Mouse (Mus musculus): ENCODE measurements around the gene Hlcs. TPM values are rescaled to one million over a fixed set of nuclear protein-coding genes. Genes with fewer than 3 reads are reported as not detected.
A peak's percentile ranks its signal among the peaks of the same experiment; 100 is the strongest.

The Hlcs gene
- polyA plus RNA-seq, 1 experiment: 3.5 TPM

DNA sequence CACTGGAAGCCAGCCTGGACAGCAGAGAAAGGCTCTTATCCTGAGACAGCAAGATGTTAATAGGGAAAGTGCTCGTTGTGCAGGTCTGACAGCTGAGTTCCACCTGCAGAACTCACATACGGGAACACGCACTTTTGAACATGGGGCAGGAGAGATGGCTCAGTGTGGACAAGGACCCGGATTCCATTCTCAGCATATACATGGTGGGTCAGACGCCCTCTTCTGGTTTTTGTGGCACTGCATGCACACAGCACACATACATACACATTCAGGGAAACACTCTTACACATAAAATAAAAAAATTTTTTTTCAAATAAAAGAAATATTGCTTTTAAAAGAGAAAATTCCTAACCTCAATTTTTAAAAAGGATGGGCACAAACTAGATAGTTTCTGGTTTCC lies 11.7 kb downstream of the Hlcs start:
- no peak overlapping the region for H3K27ac ChIP-seq (ENCODE audit: control insufficient read depth, insufficient read depth, low read depth, low read length)
- H3K36me3 ChIP-seq (ENCODE audit: control insufficient read depth, insufficient read depth, low read length): no peaks in the 10 kb centered on the region
- no peaks in the 10 kb centered on the region for H3K27me3 ChIP-seq (ENCODE audit: control insufficient read depth, insufficient read depth, low read length)
- TF ChIP-seq CTCF (IDR thresholded peaks at IDR 0.05; ENCODE audit: control insufficient read depth, insufficient read depth, insufficient replicate concordance, low read depth, low read length) (no peak), POLR2A (IDR thresholded peaks at IDR 0.05; ENCODE audit: control insufficient read depth, low read depth, low read length) (no peak)
- H3K4me3 ChIP-seq (ENCODE audit: control insufficient read depth, low read depth, low read length): no peak overlapping the region
- peaks cover 5% of the 10 kb centered on the region for H3K4me1 ChIP-seq (ENCODE audit: control insufficient read depth, insufficient read depth, low read length)

- H3K36me3 ChIP-seq (ENCODE audit: control insufficient read depth, insufficient read depth, low read length): no peaks in the 10 kb centered on the region
- H3K4me3 ChIP-seq (ENCODE audit: control insufficient read depth, low read depth, low read length): no peak overlapping the region
- peaks cover 5% of the 10 kb centered on the region for H3K4me1 ChIP-seq (ENCODE audit: control insufficient read depth, insufficient read depth, low read length)
- no peak overlapping the region for H3K27ac ChIP-seq (ENCODE audit: control insufficient read depth, insufficient read depth, low read depth, low read length)
- TF ChIP-seq POLR2A (IDR thresholded peaks at IDR 0.05; ENCODE audit: control insufficient read depth, low read depth, low read length) (no peak), CTCF (IDR thresholded peaks at IDR 0.05; ENCODE audit: control insufficient read depth, insufficient read depth, insufficient replicate concordance, low read depth, low read length) (no peak)
- no peaks in the 10 kb centered on the region for H3K27me3 ChIP-seq (ENCODE audit: control insufficient read depth, insufficient read depth, low read length)
These were observed 12.2 kb downstream of the Hlcs start for GRCm38 (mm10) chr16:94301194-94301593.

DNA sequence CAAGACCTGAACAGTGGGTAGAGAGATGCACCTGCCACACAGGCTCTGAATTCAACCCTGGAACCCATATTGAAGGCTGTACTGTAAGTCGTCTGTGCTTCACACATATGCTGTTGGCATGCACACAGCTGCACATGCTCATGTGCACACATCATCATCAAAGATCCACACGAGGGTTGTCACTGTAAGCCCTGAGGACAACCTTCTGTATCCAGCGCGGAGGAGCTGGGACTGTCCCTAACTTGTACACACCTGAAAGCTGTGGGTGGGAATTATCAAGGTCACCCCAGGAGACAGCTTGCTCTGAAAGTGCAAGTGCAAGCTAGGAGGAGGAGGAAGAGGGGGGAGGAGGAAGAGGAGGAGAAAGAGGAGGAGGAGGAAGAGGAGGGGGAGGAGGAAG lies 14.2 kb downstream of the Hlcs start:
- Histone ChIP-seq H3K4me3 (ENCODE audit: control insufficient read depth, low read depth, low read length) (no peak overlapping the region), H3K36me3 (ENCODE audit: control insufficient read depth, insufficient read depth, low read length) (no peaks in the 10 kb centered on the region), H3K27ac (ENCODE audit: control insufficient read depth, insufficient read depth, low read depth, low read length) (no peak overlapping the region), H3K4me1 (ENCODE audit: control insufficient read depth, insufficient read depth, low read length) (peaks cover 5% of the 10 kb centered on the region), H3K27me3 (ENCODE audit: control insufficient read depth, insufficient read depth, low read length) (no peaks in the 10 kb centered on the region)
- TF ChIP-seq CTCF (IDR thresholded peaks at IDR 0.05; ENCODE audit: control insufficient read depth, insufficient read depth, insufficient replicate concordance, low read depth, low read length) (no peak), POLR2A (IDR thresholded peaks at IDR 0.05; ENCODE audit: control insufficient read depth, low read depth, low read length) (no peak)

- no peak overlapping the region for H3K27ac ChIP-seq (ENCODE audit: control insufficient read depth, insufficient read depth, low read depth, low read length)
- TF ChIP-seq POLR2A (IDR thresholded peaks at IDR 0.05; ENCODE audit: control insufficient read depth, low read depth, low read length) (no peak), CTCF (IDR thresholded peaks at IDR 0.05; ENCODE audit: control insufficient read depth, insufficient read depth, insufficient replicate concordance, low read depth, low read length) (no peak)
- H3K27me3 ChIP-seq (ENCODE audit: control insufficient read depth, insufficient read depth, low read length): no peaks in the 10 kb centered on the region
- H3K4me3 ChIP-seq (ENCODE audit: control insufficient read depth, low read depth, low read length): no peak overlapping the region
- no peaks in the 10 kb centered on the region for H3K36me3 ChIP-seq (ENCODE audit: control insufficient read depth, insufficient read depth, low read length)
- H3K4me1 ChIP-seq (ENCODE audit: control insufficient read depth, insufficient read depth, low read length): peaks cover 3% of the 10 kb centered on the region
These were observed 15.3 kb downstream of the Hlcs start for GRCm38 (mm10) chr16:94298081-94298480.

GRCm38 (mm10) chr16:94291141-94291540 lies 22.2 kb downstream of the Hlcs start:
- H3K36me3 ChIP-seq (ENCODE audit: control insufficient read depth, insufficient read depth, low read length): no peaks in the 10 kb centered on the region
- H3K27me3 ChIP-seq (ENCODE audit: control insufficient read depth, insufficient read depth, low read length): no peaks in the 10 kb centered on the region
- H3K27ac ChIP-seq (ENCODE audit: control insufficient read depth, insufficient read depth, low read depth, low read length): no peak overlapping the region
- no peak overlapping the region for H3K4me3 ChIP-seq (ENCODE audit: control insufficient read depth, low read depth, low read length)
- H3K4me1 ChIP-seq (ENCODE audit: control insufficient read depth, insufficient read depth, low read length): peaks cover 2% of the 10 kb centered on the region
- TF ChIP-seq POLR2A (IDR thresholded peaks at IDR 0.05; ENCODE audit: control insufficient read depth, low read depth, low read length) (no peak), CTCF (IDR thresholded peaks at IDR 0.05; ENCODE audit: control insufficient read depth, insufficient read depth, insufficient replicate concordance, low read depth, low read length) (no peak)

GRCm38 (mm10) chr16:94290073-94290999 lies 23.0 kb downstream of the Hlcs start:
- no peaks in the 10 kb centered on the region for H3K27me3 ChIP-seq (ENCODE audit: control insufficient read depth, insufficient read depth, low read length)
- H3K4me1 ChIP-seq (ENCODE audit: control insufficient read depth, insufficient read depth, low read length): peaks cover 2% of the 10 kb centered on the region
- TF ChIP-seq POLR2A (IDR thresholded peaks at IDR 0.05; ENCODE audit: control insufficient read depth, low read depth, low read length) (peak; percentile 23; the same call in 1 of the 2 replicates), CTCF (IDR thresholded peaks at IDR 0.05; ENCODE audit: control insufficient read depth, insufficient read depth, insufficient replicate concordance, low read depth, low read length) (no peak)
- peak overlapping the region; percentile 89 for H3K4me3 ChIP-seq (ENCODE audit: control insufficient read depth, low read depth, low read length)
- peak overlapping the region; percentile 12 for H3K27ac ChIP-seq (ENCODE audit: control insufficient read depth, insufficient read depth, low read depth, low read length)
- H3K36me3 ChIP-seq (ENCODE audit: control insufficient read depth, insufficient read depth, low read length): no peaks in the 10 kb centered on the region

GRCm38 (mm10) chr16:94289138-94290072 lies 24.0 kb downstream of the Hlcs start:
- H3K4me1 ChIP-seq (ENCODE audit: control insufficient read depth, insufficient read depth, low read length): peaks cover 2% of the 10 kb centered on the region
- H3K4me3 ChIP-seq (ENCODE audit: control insufficient read depth, low read depth, low read length): peak overlapping the region; percentile 89
- no peaks in the 10 kb centered on the region for H3K27me3 ChIP-seq (ENCODE audit: control insufficient read depth, insufficient read depth, low read length)
- no peaks in the 10 kb centered on the region for H3K36me3 ChIP-seq (ENCODE audit: control insufficient read depth, insufficient read depth, low read length)
- H3K27ac ChIP-seq (ENCODE audit: control insufficient read depth, insufficient read depth, low read depth, low read length): peak overlapping the region; percentile 32
- no peak for TF ChIP-seq CTCF (IDR thresholded peaks at IDR 0.05; ENCODE audit: control insufficient read depth, insufficient read depth, insufficient replicate concordance, low read depth, low read length)
- TF ChIP-seq POLR2A (IDR thresholded peaks at IDR 0.05; ENCODE audit: control insufficient read depth, low read depth, low read length): no peak
